Mouse (Mus musculus): ENCODE data around the gene Flot1. TPM values are rescaled to one million over a fixed set of nuclear protein-coding genes. Genes with fewer than 3 reads are reported as not detected.

Gene Flot1
- polyA plus RNA-seq, 1 experiment from 2014 or later = 55.8 TPM

- peaks cover 41% of the 10 kb centered on the region for H3K4me1 ChIP-seq (ENCODE audit: control insufficient read depth, insufficient read depth, low read length)
Observed at GRCm38 (mm10) chr17:35815836-35816235, 7.2 kb upstream of the Flot1 start.

GRCm38 (mm10) chr17:35816686-35817085 lies 6.3 kb upstream of the Flot1 start:
- no peaks in the 10 kb centered on the region for H3K9me3 ChIP-seq (replicated peaks; ENCODE audit: control insufficient read depth, low read length)
- H3K9ac ChIP-seq (ENCODE audit: low read length) = peak overlapping the region; percentile 15; the same call in 1 of the 2 replicates
- H3K27me3 ChIP-seq (ENCODE audit: control insufficient read depth, insufficient read depth, low read length) = no peaks in the 10 kb centered on the region
- peaks cover 41% of the 10 kb centered on the region for H3K4me1 ChIP-seq (ENCODE audit: control insufficient read depth, insufficient read depth, low read length)
- no peak overlapping the region for H3K4me2 ChIP-seq (ENCODE audit: low read depth, low read length)
- H3K4me3 ChIP-seq (replicated peaks; ENCODE audit: low read length) = no peak overlapping the region
- ATAC-seq (ENCODE audit: insufficient read depth, low FRiP score) = no peak
- H3K36me3 ChIP-seq (ENCODE audit: control insufficient read depth, insufficient read depth, low read length) = no peaks in the 10 kb centered on the region
- 41% methylated on average over 8 of the region's 14 CpGs for WGBS
- no peak overlapping the region for H3K27ac ChIP-seq (ENCODE audit: low read length)

More at GRCm38 (mm10) chr17:35815836-35816235, 7.2 kb upstream of the Flot1 start:
- no peak for ATAC-seq (ENCODE audit: insufficient read depth, low FRiP score)
- Histone ChIP-seq H3K27me3 (ENCODE audit: control insufficient read depth, insufficient read depth, low read length) (no peaks in the 10 kb centered on the region), H3K4me2 (ENCODE audit: low read depth, low read length) (no peak overlapping the region), H3K36me3 (ENCODE audit: control insufficient read depth, insufficient read depth, low read length) (no peaks in the 10 kb centered on the region), H3K9ac (ENCODE audit: low read length) (no peak overlapping the region), H3K4me3 (replicated peaks; ENCODE audit: low read length) (no peak overlapping the region), H3K9me3 (replicated peaks; ENCODE audit: control insufficient read depth, low read length) (no peaks in the 10 kb centered on the region), H3K27ac (ENCODE audit: low read length) (peak overlapping the region; percentile 26; the same call in 1 of the 2 replicates)
- WGBS = 47% methylated on average over 7 of the region's 7 CpGs

GRCm38 (mm10) chr17:35817226-35817625 lies 5.8 kb upstream of the Flot1 start:
- Histone ChIP-seq H3K36me3 (ENCODE audit: control insufficient read depth, insufficient read depth, low read length) (no peaks in the 10 kb centered on the region), H3K4me3 (replicated peaks; ENCODE audit: low read length) (no peak overlapping the region), H3K27ac (ENCODE audit: low read length) (no peak overlapping the region), H3K9me3 (replicated peaks; ENCODE audit: control insufficient read depth, low read length) (no peaks in the 10 kb centered on the region), H3K9ac (ENCODE audit: low read length) (0 out of 2 replicates have a peak overlapping the region, but pooled peaks have one; percentile 1), H3K4me1 (ENCODE audit: control insufficient read depth, insufficient read depth, low read length) (peaks cover 42% of the 10 kb centered on the region), H3K4me2 (ENCODE audit: low read depth, low read length) (no peak overlapping the region), H3K27me3 (ENCODE audit: control insufficient read depth, insufficient read depth, low read length) (no peaks in the 10 kb centered on the region)
- WGBS = 55% methylated on average over 10 of the region's 10 CpGs
- ATAC-seq (ENCODE audit: insufficient read depth, low FRiP score) = no peak

- H3K4me3 ChIP-seq (replicated peaks; ENCODE audit: low read length) = no peak overlapping the region
- no peaks in the 10 kb centered on the region for H3K27me3 ChIP-seq (ENCODE audit: control insufficient read depth, insufficient read depth, low read length)
- no peaks in the 10 kb centered on the region for H3K9me3 ChIP-seq (replicated peaks; ENCODE audit: control insufficient read depth, low read length)
- H3K9ac ChIP-seq (ENCODE audit: low read length) = no peak overlapping the region
- H3K4me1 ChIP-seq (ENCODE audit: control insufficient read depth, insufficient read depth, low read length) = peaks cover 26% of the 10 kb centered on the region; the same call in 1 of the 2 replicates
- H3K27ac ChIP-seq (ENCODE audit: low read length) = no peak overlapping the region
- WGBS = 69% methylated on average over 5 of the region's 5 CpGs
- H3K4me2 ChIP-seq (ENCODE audit: low read depth, low read length) = no peak overlapping the region
- ATAC-seq (ENCODE audit: insufficient read depth, low FRiP score) = no peak
- no peaks in the 10 kb centered on the region for H3K36me3 ChIP-seq (ENCODE audit: control insufficient read depth, insufficient read depth, low read length)
Observed at GRCm38 (mm10) chr17:35820111-35820510, 2.9 kb upstream of the Flot1 start.

- Histone ChIP-seq H3K4me1 (ENCODE audit: control insufficient read depth, insufficient read depth, low read length) (peaks cover 15% of the 10 kb centered on the region; the same call in 1 of the 2 replicates), H3K27ac (ENCODE audit: low read length) (peak within 1 kb of the TSS; percentile 86), H3K4me2 (ENCODE audit: low read depth, low read length) (peak within 1 kb of the TSS; percentile 98), H3K36me3 (ENCODE audit: control insufficient read depth, insufficient read depth, low read length) (0 out of 2 replicates have a peak, but pooled peaks cover 2% of the 10 kb centered on the region), H3K4me3 (replicated peaks; ENCODE audit: low read length) (peak within 1 kb of the TSS; percentile 78), H3K27me3 (ENCODE audit: control insufficient read depth, insufficient read depth, low read length) (no peaks in the 10 kb centered on the region), H3K9me3 (replicated peaks; ENCODE audit: control insufficient read depth, low read length) (no peaks in the 10 kb centered on the region), H3K9ac (ENCODE audit: low read length) (peak within 1 kb of the TSS; percentile 83)
- ATAC-seq (ENCODE audit: insufficient read depth, low FRiP score) = peak; percentile 83
- WGBS = under 1% methylated on average over 62 of the region's 62 CpGs
Observed at GRCm38 (mm10) chr17:35821439-35822430, 1.3 kb upstream of the Flot1 start, which contains the start of gene Ier3. Gene Ier3, plus strand, starts transcription at chr17:35821684.

- no peak; the same call in 1 of the 2 replicates for ATAC-seq (ENCODE audit: insufficient read depth, low FRiP score)
- Histone ChIP-seq H3K36me3 (ENCODE audit: control insufficient read depth, insufficient read depth, low read length) (peaks cover 9% of the 10 kb centered on the region; the same call in 1 of the 2 replicates), H3K4me3 (replicated peaks; ENCODE audit: low read length) (peak overlapping the region; percentile 78), H3K9me3 (replicated peaks; ENCODE audit: control insufficient read depth, low read length) (no peaks in the 10 kb centered on the region), H3K4me1 (ENCODE audit: control insufficient read depth, insufficient read depth, low read length) (peaks cover 12% of the 10 kb centered on the region; the same call in 1 of the 2 replicates), H3K27me3 (ENCODE audit: control insufficient read depth, insufficient read depth, low read length) (no peaks in the 10 kb centered on the region), H3K9ac (ENCODE audit: low read length) (peak overlapping the region; percentile 83), H3K27ac (ENCODE audit: low read length) (peak overlapping the region; percentile 86), H3K4me2 (ENCODE audit: low read depth, low read length) (peak overlapping the region; percentile 98)
- 4% methylated on average over 11 of the region's 11 CpGs for WGBS
Observed at GRCm38 (mm10) chr17:35822564-35822963, 466 bp upstream of the Flot1 start.

- Histone ChIP-seq H3K27ac (ENCODE audit: low read length) (no peak overlapping the region), H3K4me2 (ENCODE audit: low read depth, low read length) (0 out of 2 replicates have a peak overlapping the region, but pooled peaks have one; percentile 98), H3K9ac (ENCODE audit: low read length) (no peak overlapping the region; the same call in 1 of the 2 replicates), H3K9me3 (replicated peaks; ENCODE audit: control insufficient read depth, low read length) (no peaks in the 10 kb centered on the region), H3K27me3 (ENCODE audit: control insufficient read depth, insufficient read depth, low read length) (no peaks in the 10 kb centered on the region), H3K4me3 (replicated peaks; ENCODE audit: low read length) (peak overlapping the region; percentile 78; the same call in 1 of the 2 replicates), H3K36me3 (ENCODE audit: control insufficient read depth, insufficient read depth, low read length) (peaks cover 14% of the 10 kb centered on the region), H3K4me1 (ENCODE audit: control insufficient read depth, insufficient read depth, low read length) (peaks cover 12% of the 10 kb centered on the region; the same call in 1 of the 2 replicates)
- 68% methylated on average over 7 of the region's 7 CpGs for WGBS
- no peak for ATAC-seq (ENCODE audit: insufficient read depth, low FRiP score)
Observed at GRCm38 (mm10) chr17:35824402-35824801, 1.4 kb downstream of the Flot1 start.

GRCm38 (mm10) chr17:35825109-35825850 lies 2.2 kb downstream of the Flot1 start:
- Histone ChIP-seq H3K27ac (ENCODE audit: low read length) (no peak overlapping the region), H3K9ac (ENCODE audit: low read length) (no peak overlapping the region), H3K4me3 (replicated peaks; ENCODE audit: low read length) (no peak overlapping the region), H3K4me2 (ENCODE audit: low read depth, low read length) (no peak overlapping the region), H3K4me1 (ENCODE audit: control insufficient read depth, insufficient read depth, low read length) (peaks cover 16% of the 10 kb centered on the region), H3K9me3 (replicated peaks; ENCODE audit: control insufficient read depth, low read length) (no peaks in the 10 kb centered on the region), H3K27me3 (ENCODE audit: control insufficient read depth, insufficient read depth, low read length) (no peaks in the 10 kb centered on the region), H3K36me3 (ENCODE audit: control insufficient read depth, insufficient read depth, low read length) (peaks cover 14% of the 10 kb centered on the region)
- 87% methylated on average over 13 of the region's 13 CpGs for WGBS
- ATAC-seq (ENCODE audit: insufficient read depth, low FRiP score) = no peak
